Mouse (Mus musculus) activated CD4-positive, CD25-positive, alpha-beta regulatory T cell, adult 4 months (primary cell): ENCODE measurements around the gene Krba1. TPM values are rescaled to one million over a fixed set of nuclear protein-coding genes. Genes with fewer than 3 reads are reported as not detected.

ENCODE experiments used
- ATAC-seq: one replicate; pipeline ENCODE4 v1.8.0; 2017
- polyA plus RNA-seq, 2 experiments: library from polyadenylated mRNA; unstranded; fragments of 100-300 nt; shearing (Covaris generic); gene quantifications; one replicate each; pipeline ENCODE4 v1.2.1; 2017

Krba1 gene
- polyA plus RNA-seq, 2 experiments from 2014 or later, result 9.8 to 11.1 TPM

DNA sequence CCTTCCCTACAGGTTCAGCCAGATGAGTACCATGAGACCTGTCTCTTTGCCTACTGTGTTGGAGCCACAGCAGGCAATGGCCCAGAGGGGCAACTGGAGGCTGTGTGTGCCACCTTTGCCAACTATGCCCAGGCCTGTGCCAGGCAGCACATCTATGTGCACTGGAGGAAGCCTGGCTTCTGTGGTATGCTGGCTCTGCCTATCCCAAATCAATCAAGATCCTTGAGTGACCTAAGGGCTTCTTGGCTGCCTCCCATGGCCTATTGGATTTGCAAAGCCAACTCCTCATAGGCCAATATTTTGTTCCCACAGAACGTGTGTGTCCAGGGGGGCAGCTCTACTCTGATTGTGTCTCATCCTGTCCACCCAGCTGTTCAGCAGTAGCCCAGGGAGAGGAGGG, 56.8 kb downstream of the Krba1 start:
- ATAC-seq, result no peak

DNA sequence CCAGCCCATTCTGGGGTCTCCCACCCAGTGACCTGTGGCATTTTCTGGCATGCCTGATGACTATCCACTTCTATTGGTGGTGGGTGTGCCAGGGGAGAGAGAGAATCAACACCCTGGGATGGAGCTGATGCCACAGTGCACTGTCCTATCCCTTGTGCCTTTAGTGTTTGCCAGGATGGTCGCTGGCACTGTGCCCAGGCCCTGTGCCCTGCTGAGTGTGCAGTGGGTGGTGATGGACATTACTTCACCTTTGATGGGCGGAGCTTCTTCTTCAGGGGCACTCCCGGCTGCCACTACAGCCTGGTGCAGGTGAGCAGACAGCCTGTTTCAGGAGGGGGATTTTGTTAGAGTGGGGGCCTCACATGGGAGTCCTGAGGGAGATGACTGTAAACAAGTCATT, 57.4 kb downstream of the Krba1 start:
- ATAC-seq, result no peak

DNA sequence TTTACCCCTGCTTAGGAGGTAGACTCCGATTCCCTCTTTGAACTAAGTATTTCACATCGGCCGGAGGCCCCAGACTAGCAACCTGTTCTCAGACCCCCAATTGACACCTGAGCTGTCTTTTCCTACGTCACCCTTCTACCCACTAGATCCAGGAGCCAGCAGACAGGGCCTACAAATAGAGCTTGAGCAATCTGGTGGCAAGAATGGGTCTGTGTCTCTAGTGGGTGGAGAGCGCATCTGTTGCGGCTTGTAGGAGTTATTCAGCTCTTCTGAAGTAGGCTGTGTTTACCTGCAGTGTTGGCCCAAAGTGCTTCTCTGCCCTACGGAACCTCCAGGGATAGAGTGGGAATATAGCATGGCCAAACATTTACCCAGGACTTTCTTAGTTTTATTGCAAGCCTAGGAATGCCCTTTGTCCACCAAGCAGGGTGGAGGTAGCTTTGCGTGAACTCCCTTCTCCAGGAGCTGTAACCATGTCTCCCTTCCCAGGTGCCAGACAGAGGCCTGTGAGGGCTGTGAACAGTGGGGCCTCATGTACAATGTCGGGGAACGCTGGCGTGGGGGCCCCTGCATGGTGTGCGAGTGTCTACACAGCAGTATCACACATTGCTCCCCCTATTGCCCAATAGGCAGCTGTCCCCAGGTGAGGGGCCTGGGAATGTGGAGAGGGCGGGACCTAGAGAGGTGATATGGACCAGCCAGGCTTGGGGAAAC, 69.7 kb downstream of the Krba1 start:
- no peak for ATAC-seq

DNA sequence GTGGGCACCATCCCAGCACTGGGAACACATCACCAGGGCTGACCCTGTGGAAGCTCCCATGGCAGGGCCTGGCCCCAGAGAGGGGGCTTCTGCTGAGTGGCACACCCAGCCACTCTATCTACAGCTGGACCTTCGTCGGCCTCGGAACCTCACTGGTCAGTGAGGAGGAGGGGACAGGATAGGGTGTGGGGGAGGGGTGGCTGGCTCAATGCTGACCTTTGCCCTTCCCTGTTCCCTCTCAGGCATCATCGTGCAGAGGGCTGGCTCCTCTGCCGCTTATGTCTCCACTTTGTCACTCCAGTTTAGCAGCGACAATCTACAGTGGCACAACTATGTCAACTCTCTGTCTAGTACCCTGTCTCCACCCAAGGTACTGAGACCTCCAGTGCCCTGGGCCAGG, 71.3 kb downstream of the Krba1 start:
- no peak for ATAC-seq

DNA sequence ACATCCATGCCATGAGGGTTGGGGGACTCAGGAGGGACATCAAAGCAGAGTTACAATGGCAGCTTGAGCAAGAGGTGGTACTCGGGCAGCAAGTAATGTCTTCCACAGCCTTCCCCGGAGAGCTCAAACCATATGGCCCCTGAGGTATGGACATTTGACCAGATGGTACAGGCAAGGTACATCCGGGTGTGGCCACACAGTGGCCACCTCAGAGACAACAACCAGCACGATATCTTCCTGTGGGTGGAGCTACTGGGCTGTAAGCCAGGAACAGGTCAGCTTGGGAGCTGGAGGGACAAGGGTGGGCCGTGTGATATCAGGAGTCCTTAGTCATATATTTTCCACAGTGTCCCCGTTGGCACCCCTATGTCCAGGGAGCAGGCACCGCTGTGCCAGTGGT, 72.1 kb downstream of the Krba1 start:
- ATAC-seq, result no peak

Other genes starting within 250 kb of the Krba1 start
- gene Zfp467, start 50.2 kb downstream of the Krba1 start, polyA plus RNA-seq, result 1 to 10 TPM; 7.4 to 9.7 TPM
- under 1 TPM; 0.04 to 0.55 TPM for gene Sspo, start 52.6 kb downstream of the Krba1 start, polyA plus RNA-seq
- gene Atp6v0e2, start 142.0 kb downstream of the Krba1 start, polyA plus RNA-seq, result not detected
- 10 to 100 TPM; 35.8 to 39.8 TPM for gene Lrrc61, start 159.2 kb downstream of the Krba1 start, polyA plus RNA-seq
- gene Rarres2, start 177.2 kb downstream of the Krba1 start, polyA plus RNA-seq, result under 1 TPM in 1 of 2 experiments, not detected in 1; 0.83 TPM
- gene Gm45021, start 194.0 kb downstream of the Krba1 start, polyA plus RNA-seq, result not detected
- 1 to 10 TPM; 2.1 to 3.3 TPM for gene Repin1, start 198.3 kb downstream of the Krba1 start, polyA plus RNA-seq
- gene Gm44965, start 198.4 kb downstream of the Krba1 start, polyA plus RNA-seq, result not detected
- 1 to 10 TPM; 4.8 to 6.1 TPM for gene Zfp775, start 206.5 kb downstream of the Krba1 start, polyA plus RNA-seq
- 1 to 10 TPM; 1.2 to 1.7 TPM for gene AI854703, start 231.2 kb downstream of the Krba1 start, polyA plus RNA-seq